Mouse (Mus musculus) liver, embryonic 14.5 days (tissue): ENCODE data around the gene Tmem131l. TPM values are rescaled to one million over a fixed set of nuclear protein-coding genes. Genes with fewer than 3 reads are reported as not detected.
A peak's percentile ranks its signal among the peaks of the same experiment; 100 is the strongest.

Experiments used
- ATAC-seq: fragments of 200-750 bp; cut with Nextera tagmentation; 2 replicates; pipeline ENCODE4 v1.8.0; 2017; ENCODE audit warnings: moderate number of reproducible peaks, mild to moderate bottlenecking, moderate library complexity; ENCODE audit not compliant: insufficient read depth
- DNase-seq, 3 experiments: peaks; one replicate each; pipeline ENCODE4 v3.0.0-alpha.2; 2012 to 2013; ENCODE audit warnings: low read depth in 3 of 3, low spot score in 3 of 3
- H3K27ac ChIP-seq: fragments of 300-500 bp; sonication (generic); 2 replicates; pipeline ENCODE4 v1.5.1; 2014; ENCODE audit warnings: moderate library complexity, mild to moderate bottlenecking, control low read depth, inconsistent platforms
- H3K27me3 ChIP-seq: fragments of 300-500 bp; sonication (generic); 2 replicates; pipeline ENCODE4 v1.6.1; 2014; ENCODE audit warnings: mild to moderate bottlenecking, low read length, moderate library complexity; ENCODE audit not compliant: control insufficient read depth, insufficient read depth
- H3K36me3 ChIP-seq: fragments of 300-500 bp; sonication (generic); replicated peaks from 2 replicates; pipeline ENCODE4 v1.6.1; 2014; ENCODE audit warnings: low read depth; ENCODE audit not compliant: control insufficient read depth, insufficient read depth
- H3K4me1 ChIP-seq, 2 experiments: fragments of 200-500 bp in 1 of 2; fragments of 300-500 bp in 1 of 2; sonication (generic) in 1 of 2; replicated peaks; 2 replicates each; pipeline ENCODE4 v1.6.1; 2012 to 2014; ENCODE audit warnings: antibody characterized with exemption in 1 of 2, inconsistent platforms in 1 of 2, low read length in 1 of 2; ENCODE audit not compliant: control insufficient read depth in 2 of 2, insufficient read depth in 2 of 2
- H3K4me2 ChIP-seq: fragments of 300-500 bp; sonication (generic); 2 replicates; pipeline ENCODE4 v1.6.1; 2014; ENCODE audit warnings: low read depth, mild to moderate bottlenecking, control low read depth, moderate library complexity
- H3K4me3 ChIP-seq, 2 experiments: fragments of 200-500 bp in 1 of 2; fragments of 300-500 bp in 1 of 2; sonication (generic) in 1 of 2; 2 replicates each; pipeline ENCODE4 v1.5.1; 2012 to 2014; ENCODE audit warnings: low read depth in 2 of 2, low read length in 2 of 2, mild to moderate bottlenecking in 2 of 2, control low read depth in 1 of 2, inconsistent platforms in 1 of 2, moderate library complexity in 1 of 2; ENCODE audit not compliant: insufficient read depth in 1 of 2
- H3K9ac ChIP-seq: fragments of 300-500 bp; sonication (generic); replicated peaks from 2 replicates; pipeline ENCODE4 v1.6.1; 2014; ENCODE audit warnings: mild to moderate bottlenecking, control low read depth, moderate library complexity
- H3K9me3 ChIP-seq: fragments of 300-500 bp; sonication (generic); 2 replicates; pipeline ENCODE4 v1.6.1; 2016; ENCODE audit warnings: low read length, mixed read lengths; ENCODE audit not compliant: control insufficient read depth
- CTCF ChIP-seq: IDR thresholded peaks from 2 replicates; pipeline ENCODE4 v1.5.1; 2016; ENCODE audit warnings: antibody characterized with exemption, low read depth, control low read depth
- EP300 ChIP-seq: IDR thresholded peaks from 2 replicates; pipeline ENCODE4 v1.6.1; 2016; ENCODE audit warnings: antibody characterized with exemption, low read depth
- WGBS: fragments of 180-500 bp; shearing (Covaris S2); extraction: QIAGEN DNeasy Blood & Tissue Kit; methylation state at CpG from one replicate; pipeline ENCODE4 v1.1.7; 2014; ENCODE audit not compliant: insufficient replicate concordance; 5-methylcytosine and 5-hydroxymethylcytosine counted together
- polyA plus RNA-seq, 2 experiments: library from polyadenylated mRNA; depleted of rRNA in 1 of 2; stranded (reverse) in 1 of 2; unstranded in 1 of 2; fragments of >200 nt; fragmentation: Nextera tagmentation in 1 of 2; extraction: Ambion mirVana in 1 of 2; gene quantifications; 2 replicates each; pipeline versions ENCODE4 v1.2.1 to v1.2.3; 2012 to 2014

The Tmem131l gene
- polyA plus RNA-seq (2012; rRNA removed): 17.9 and 18.9 TPM in 2 replicates
- 24.5 and 25.3 TPM in 2 replicates for polyA plus RNA-seq (2014; fragmentation: Nextera tagmentation; extraction: Ambion mirVana)

DNA sequence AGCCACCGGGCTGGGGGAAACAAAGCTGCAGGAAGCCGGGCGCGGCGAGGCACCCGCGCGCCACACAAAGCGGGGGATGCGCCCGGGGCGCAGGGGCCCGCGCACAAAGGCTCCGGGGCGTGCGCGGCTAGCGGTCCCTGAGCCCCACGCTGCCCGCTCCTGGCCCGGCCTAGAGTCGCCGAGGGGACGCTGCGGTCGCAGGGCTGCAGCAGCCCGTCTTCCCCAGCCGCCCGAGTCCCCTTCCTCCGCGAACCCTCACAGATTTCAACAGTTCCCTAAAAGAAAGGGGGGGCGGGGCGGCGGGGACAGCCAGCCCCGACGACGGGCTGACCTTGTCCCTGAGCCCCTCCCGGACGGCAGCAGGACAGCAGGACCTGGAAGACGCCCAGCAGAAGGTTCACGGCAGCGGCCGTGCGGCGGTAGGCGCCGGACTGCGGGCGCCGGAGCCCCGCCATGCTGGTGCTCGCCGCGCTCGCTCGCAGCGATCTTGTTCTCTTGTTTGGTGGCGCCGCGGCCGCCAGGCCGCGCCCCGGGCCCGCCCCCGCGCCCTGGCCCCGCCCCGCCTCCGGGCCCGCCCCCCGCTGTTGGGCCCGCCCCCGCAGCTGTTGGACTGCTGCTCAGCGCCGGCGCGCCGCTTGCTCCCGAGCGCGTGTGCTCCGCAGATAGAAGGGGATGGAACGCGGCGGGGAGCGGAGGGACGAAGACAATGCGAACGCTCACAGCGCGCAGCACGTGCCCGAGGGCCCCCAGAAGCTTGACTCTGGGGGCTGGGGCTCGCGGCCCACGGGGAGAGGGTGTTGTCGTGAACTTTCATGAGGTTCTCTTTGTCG lies at the start of gene Tmem131l:
Gene Tmem131l (minus strand): TSS at position 530 of the 830 bp plus-strand sequence.
- Histone ChIP-seq H3K36me3 (no peaks in the 10 kb centered on the region; the same call in 1 of the 2 replicates), H3K9me3 (no peaks in the 10 kb centered on the region), H3K4me3 (peak within 1 kb of the TSS; percentile 87 to 98), H3K9ac (peak within 1 kb of the TSS; percentile 97), H3K4me2 (peak within 1 kb of the TSS; percentile 100), H3K27me3 (no peaks in the 10 kb centered on the region), H3K27ac (peak within 1 kb of the TSS; percentile 96), H3K4me1 (peaks cover 43 to 47% of the 10 kb centered on the region in 2 experiments)
- DNase-seq (peak; percentile 81 to 82 (median 82)), ATAC-seq (peak; percentile 83)
- TF ChIP-seq EP300: peak; percentile 49
- TF ChIP-seq CTCF: no peak
- 0% methylated on average over 84 of the region's 100 CpGs for WGBS

- DNase-seq (no peak), ATAC-seq (no peak)
- Histone ChIP-seq H3K27ac (no peak overlapping the region), H3K36me3 (no peaks in the 10 kb centered on the region), H3K4me1 (no peaks in the 10 kb centered on the region), H3K9ac (no peak overlapping the region), H3K4me3 (no peak overlapping the region), H3K9me3 (no peaks in the 10 kb centered on the region), H3K4me2 (no peak overlapping the region), H3K27me3 (no peaks in the 10 kb centered on the region)
- WGBS: 65% methylated on average over 2 of the region's 2 CpGs
- TF ChIP-seq EP300 (no peak), CTCF (no peak)
Measured at GRCm38 (mm10) chr3:84086921-84087320, 46.9 kb upstream of the Tmem131l start.

- 76% methylated on average over 7 of the region's 7 CpGs for WGBS
Measured at GRCm38 (mm10) chr3:84086337-84086736, 46.4 kb upstream of the Tmem131l start.

GRCm38 (mm10) chr3:84085429-84085828 lies 45.5 kb upstream of the Tmem131l start:
- 56% methylated on average over 9 of the region's 9 CpGs for WGBS
- Histone ChIP-seq H3K36me3 (no peaks in the 10 kb centered on the region), H3K9ac (no peak overlapping the region), H3K4me3 (no peak overlapping the region), H3K4me1 (no peaks in the 10 kb centered on the region), H3K27me3 (no peaks in the 10 kb centered on the region), H3K9me3 (no peaks in the 10 kb centered on the region), H3K27ac (no peak overlapping the region), H3K4me2 (no peak overlapping the region)
- TF ChIP-seq CTCF (no peak), EP300 (no peak)
- ATAC-seq: no peak
- DNase-seq: no peak

More at GRCm38 (mm10) chr3:84086337-84086736, 46.4 kb upstream of the Tmem131l start:
- ATAC-seq (no peak), DNase-seq (no peak)
- H3K9ac ChIP-seq: no peak overlapping the region
- H3K9me3 ChIP-seq: no peaks in the 10 kb centered on the region
- no peaks in the 10 kb centered on the region for H3K27me3 ChIP-seq
- TF ChIP-seq EP300: no peak
- TF ChIP-seq CTCF: no peak
- no peaks in the 10 kb centered on the region for H3K36me3 ChIP-seq
- H3K4me3 ChIP-seq: no peak overlapping the region
- H3K4me2 ChIP-seq: no peak overlapping the region
- H3K27ac ChIP-seq: no peak overlapping the region
- no peaks in the 10 kb centered on the region for H3K4me1 ChIP-seq

DNA sequence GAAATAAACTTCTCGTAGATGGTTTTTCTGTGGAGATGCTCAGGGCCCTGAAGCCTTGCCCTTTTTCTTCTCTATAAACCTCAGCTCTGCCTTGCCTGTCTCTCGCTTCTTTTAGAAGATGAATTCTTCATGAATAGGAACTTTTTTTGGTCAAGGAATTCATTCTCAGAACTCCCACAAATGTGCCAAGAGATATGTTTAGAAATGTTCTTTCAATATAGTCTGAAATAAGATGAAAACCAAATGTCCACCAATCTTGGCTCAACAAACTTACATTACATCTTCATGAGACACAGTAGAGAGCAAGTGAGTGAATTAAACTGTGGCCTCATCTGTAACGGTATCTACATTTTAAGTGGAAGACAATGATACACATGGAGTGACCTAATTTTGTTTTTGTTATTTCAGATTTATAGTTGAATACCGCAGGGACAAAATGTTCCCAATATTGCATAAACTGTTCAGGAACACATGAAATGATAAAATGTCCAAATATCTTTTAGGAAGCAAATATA lies 41.3 kb upstream of the Tmem131l start:
- DNase-seq: no peak
- WGBS: 69% methylated on average over 4 of the region's 4 CpGs
- TF ChIP-seq CTCF: no peak
- TF ChIP-seq EP300: no peak
- Histone ChIP-seq H3K36me3 (no peaks in the 10 kb centered on the region), H3K4me1 (no peaks in the 10 kb centered on the region), H3K9me3 (no peaks in the 10 kb centered on the region), H3K4me2 (no peak overlapping the region), H3K27me3 (no peaks in the 10 kb centered on the region), H3K9ac (no peak overlapping the region), H3K27ac (no peak overlapping the region), H3K4me3 (no peak overlapping the region)
- no peak for ATAC-seq
